Mouse (Mus musculus): ENCODE measurements at regions not wholly inside any gene's neighbourhood (a gene's known extent, or its start where the extent isn't known, plus 50 kb on each side); places are given as distances from the start of the nearest gene placed in this dataset.

GRCm38 (mm10) chr9:88208022-88208421 is 119.0 kb upstream of the Nt5e start:
- H3K36me3 ChIP-seq (replicated peaks in 1 of 2; ENCODE audit: control insufficient read depth in 1 of 2, insufficient read depth in 1 of 2, low read length in 1 of 2), result no peaks in the 10 kb centered on the region
- TF ChIP-seq KAT2A (IDR thresholded peaks at IDR 0.05; ENCODE audit: insufficient replicate concordance, low read length) (no peak), GABPA (IDR thresholded peaks at IDR 0.05; ENCODE audit: insufficient replicate concordance, low read depth, low read length) (no peak), RCOR1 (conservative IDR thresholded peaks at IDR 0.05; ENCODE audit: low read depth, low read length) (no peak), NELFE (IDR thresholded peaks at IDR 0.05; ENCODE audit: low read depth, low read length) (no peak), NRF1 (IDR thresholded peaks at IDR 0.05; ENCODE audit: low read depth, low read length) (no peak), HCFC1 (IDR thresholded peaks at IDR 0.05; ENCODE audit: low read depth, low read length) (no peak), E2F4 (IDR thresholded peaks at IDR 0.05; ENCODE audit: insufficient replicate concordance, low read depth, low read length) (no peak), SIN3A (IDR thresholded peaks at IDR 0.05; ENCODE audit: low read length) (no peak), SMC3 (IDR thresholded peaks at IDR 0.05; ENCODE audit: low read depth, low read length) (no peak), MYC (IDR thresholded peaks at IDR 0.05; ENCODE audit: low read depth, low read length) (no peak), MAFK (IDR thresholded peaks at IDR 0.05; ENCODE audit: insufficient replicate concordance, low read length) (no peak), MEF2A (IDR thresholded peaks at IDR 0.05; ENCODE audit: borderline replicate concordance, low read depth, low read length) (no peak), JUN (IDR thresholded peaks at IDR 0.05; ENCODE audit: insufficient read depth, low read depth, low read length) (no peak), MXI1 (IDR thresholded peaks at IDR 0.05; ENCODE audit: low read depth, low read length) (no peak)

DNA sequence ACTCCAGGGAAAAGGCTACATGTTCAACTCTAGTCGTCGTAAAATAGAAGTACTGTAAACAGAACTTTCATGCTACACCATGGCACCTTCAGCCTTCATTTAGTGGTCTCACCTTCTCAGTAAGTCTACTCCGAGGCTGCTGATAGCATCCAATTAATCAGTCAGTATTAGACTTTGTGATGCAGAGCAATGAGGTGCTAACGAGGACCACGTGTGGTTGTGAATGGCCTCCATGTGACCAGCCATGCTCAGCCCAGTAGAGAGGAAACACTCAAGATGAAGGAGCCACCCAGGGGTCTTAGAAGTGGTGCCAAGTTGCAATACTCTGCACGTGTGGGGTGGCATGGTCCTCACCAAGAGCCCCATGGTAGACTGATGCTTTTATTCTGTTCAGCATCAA is 112.2 kb upstream of the Nt5e start:
- TF ChIP-seq CHD1 (IDR thresholded peaks at IDR 0.05; ENCODE audit: low read depth, low read length), result no peak
- TF ChIP-seq MAX (IDR thresholded peaks at IDR 0.05; ENCODE audit: low read length), result no peak
- TF ChIP-seq ETS1 (conservative IDR thresholded peaks at IDR 0.05; ENCODE audit: low read depth, low read length), result no peak
- no peak for TF ChIP-seq IRF4 (IDR thresholded peaks at IDR 0.05; ENCODE audit: low read depth, low read length)
- TF ChIP-seq MXI1 (IDR thresholded peaks at IDR 0.05; ENCODE audit: low read depth, low read length), result no peak
- TF ChIP-seq SIN3A (IDR thresholded peaks at IDR 0.05; ENCODE audit: low read length), result no peak
- no peak for TF ChIP-seq MEF2A (IDR thresholded peaks at IDR 0.05; ENCODE audit: borderline replicate concordance, low read depth, low read length)
- no peak for TF ChIP-seq TCF12 (IDR thresholded peaks at IDR 0.05; ENCODE audit: low read depth, low read length)
- TF ChIP-seq USF2 (conservative IDR thresholded peaks at IDR 0.05; ENCODE audit: low read depth, low read length), result no peak
- TF ChIP-seq UBTF (IDR thresholded peaks at IDR 0.05; ENCODE audit: low read depth, low read length), result no peak
- no peak for TF ChIP-seq TBP (conservative IDR thresholded peaks at IDR 0.05; ENCODE audit: low read depth, low read length)
- TF ChIP-seq POLR2AphosphoS2 (IDR thresholded peaks at IDR 0.05; ENCODE audit: low read depth, low read length), result no peak
- no peak for TF ChIP-seq HCFC1 (IDR thresholded peaks at IDR 0.05; ENCODE audit: low read depth, low read length)
- no peak for TF ChIP-seq KAT2A (IDR thresholded peaks at IDR 0.05; ENCODE audit: insufficient replicate concordance, low read length)
- no peak for TF ChIP-seq GABPA (IDR thresholded peaks at IDR 0.05; ENCODE audit: insufficient replicate concordance, low read depth, low read length)
- no peak for TF ChIP-seq PAX5 (IDR thresholded peaks at IDR 0.05; ENCODE audit: low read length)
- no peak overlapping the region for H3K27ac ChIP-seq (ENCODE audit: insufficient read depth, low read depth)
- dilution Hi-C loops (cut with MboI; ENCODE audit: extremely low pct_ligation_motif_present, extremely low pct_unique_long_range_greater_than_20kb, low sequenced_read_pairs) (no loop called here), in situ Hi-C loops (cut with MboI; ENCODE audit: low pct_ligation_motif_present, low pct_unique_long_range_greater_than_20kb, low sequenced_read_pairs) (loop anchor here (25.0 kb wide), 1 partner anchor 102 kb away; no protein-coding TSS in a partner anchor)
- no peaks in the 10 kb centered on the region for H3K9me3 ChIP-seq (replicated peaks; ENCODE audit: low read length)
- no peaks in the 10 kb centered on the region for H3K27me3 ChIP-seq (replicated peaks)
- no peak for DNase-seq (ENCODE audit: extremely low read depth)
- no peaks in the 10 kb centered on the region for H3K79me2 ChIP-seq (replicated peaks; ENCODE audit: control insufficient read depth, extremely low read depth, insufficient read depth, poor library complexity, severe bottlenecking)
- H3K4me3 ChIP-seq (replicated peaks in 1 of 3; ENCODE audit: low read depth in 2 of 3, low read length in 2 of 3, poor library complexity in 1 of 3), result no peak overlapping the region
- no peak overlapping the region for H3K9ac ChIP-seq (ENCODE audit: insufficient read depth, low read depth)
- H3K4me1 ChIP-seq (ENCODE audit: control insufficient read depth in 1 of 2, insufficient read depth in 2 of 2), result peaks cover 2 to 3% of the 10 kb centered on the region in 2 experiments; a peak in 2 of 4 replicates
- no peaks in the 10 kb centered on the region for H3K36me3 ChIP-seq (replicated peaks in 1 of 2; ENCODE audit: control insufficient read depth in 1 of 2, insufficient read depth in 1 of 2, low read length in 1 of 2)
- no peak overlapping the region for H3K4me2 ChIP-seq (ENCODE audit: insufficient read depth, low read depth, poor library complexity, severe bottlenecking)

More at GRCm38 (mm10) chr9:88208022-88208421, 119.0 kb upstream of the Nt5e start:
- Histone ChIP-seq H3K4me1 (ENCODE audit: control insufficient read depth in 1 of 2, insufficient read depth in 2 of 2) (peaks cover 10 to 27% of the 10 kb centered on the region in 2 experiments), H3K27me3 (replicated peaks) (no peaks in the 10 kb centered on the region), H3K9ac (ENCODE audit: insufficient read depth, low read depth) (no peak overlapping the region), H3K79me2 (replicated peaks; ENCODE audit: control insufficient read depth, extremely low read depth, insufficient read depth, poor library complexity, severe bottlenecking) (no peaks in the 10 kb centered on the region), H3K4me2 (ENCODE audit: insufficient read depth, low read depth, poor library complexity, severe bottlenecking) (no peak overlapping the region), H3K9me3 (replicated peaks; ENCODE audit: low read length) (no peaks in the 10 kb centered on the region), H3K4me3 (replicated peaks in 1 of 3; ENCODE audit: low read depth in 2 of 3, low read length in 2 of 3, poor library complexity in 1 of 3) (no peak overlapping the region), H3K27ac (ENCODE audit: insufficient read depth, low read depth) (no peak overlapping the region)
- dilution Hi-C loops (cut with MboI; ENCODE audit: extremely low pct_ligation_motif_present, extremely low pct_unique_long_range_greater_than_20kb, low sequenced_read_pairs) (no loop called here), in situ Hi-C loops (cut with MboI; ENCODE audit: low pct_ligation_motif_present, low pct_unique_long_range_greater_than_20kb, low sequenced_read_pairs) (loop anchor here (25.0 kb wide), 1 partner anchor 96 kb away; no protein-coding TSS in a partner anchor)
- DNase-seq (ENCODE audit: extremely low read depth), result no peak
